Mouse (Mus musculus): ENCODE measurements around the gene Mlxipl. TPM values are rescaled to one million over a fixed set of nuclear protein-coding genes. Genes with fewer than 3 reads are reported as not detected.
"Not testable (repeated sequence)": the region's sequence is repeated elsewhere in the genome, so short reads cannot be mapped to it uniquely, and the experiment has no call there.

The Mlxipl gene
- total and polyA plus RNA-seq, 2 experiments from 2014 or later = 0.58 to 0.86 TPM

DNA sequence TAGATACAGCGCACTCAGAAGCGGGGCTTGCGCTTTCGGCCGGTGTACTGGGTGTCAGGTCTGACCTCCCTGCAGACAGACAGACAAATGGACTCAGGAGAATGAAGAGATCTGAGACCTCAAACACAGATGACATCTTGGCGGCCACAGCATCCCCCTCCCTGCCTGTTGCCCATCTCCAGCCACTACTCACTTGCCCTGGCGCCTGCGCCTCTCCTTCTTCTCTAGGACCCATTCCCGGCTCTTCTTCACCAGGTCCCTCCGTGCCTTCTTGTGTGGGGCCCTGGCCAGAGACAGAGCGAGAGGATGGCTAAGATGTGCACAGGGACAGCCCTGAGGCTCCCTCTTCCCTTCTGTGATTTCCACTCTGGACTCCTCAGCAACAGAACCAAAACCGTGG is 36.3 kb upstream of the Mlxipl start:
- no peak for TF ChIP-seq CTCF (IDR thresholded peaks at IDR 0.05; ENCODE audit: low read depth)
- 91% methylated on average over 12 of the region's 12 CpGs for WGBS

GRCm38 (mm10) chr5:135063629-135064381 is 25.9 kb upstream of the Mlxipl start, which contains the start of gene Dnajc30:
Dnajc30 (plus strand) TSS chr5:135064202.
- TF ChIP-seq CTCF (IDR thresholded peaks at IDR 0.05; ENCODE audit: low read depth) = no peak
- ATAC-seq (peak; percentile 98), DNase-seq (ENCODE audit: low spot score) (peak; percentile 99)
- Histone ChIP-seq H3K36me3 (ENCODE audit: insufficient read depth, low read length) (peaks cover 16% of the 10 kb centered on the region; the same call in 1 of the 2 replicates), H3K4me2 (ENCODE audit: low read depth, low read length) (peak within 1 kb of the TSS; percentile 83), H3K9me3 (ENCODE audit: low read length) (no peaks in the 10 kb centered on the region), H3K4me3 (ENCODE audit: low read length) (peak within 1 kb of the TSS; percentile 91), H3K27me3 (ENCODE audit: insufficient read depth, low read length) (no peaks in the 10 kb centered on the region), H3K4me1 (ENCODE audit: insufficient read depth, low read length) (peaks cover 11% of the 10 kb centered on the region; the same call in 1 of the 2 replicates), H3K9ac (replicated peaks; ENCODE audit: low read length) (peak within 1 kb of the TSS; percentile 86), H3K27ac (peak within 1 kb of the TSS; percentile 84)
- under 1% methylated on average over 51 of the region's 52 CpGs for WGBS

More for the DNA sequence above, 36.3 kb upstream of the Mlxipl start:
- H3K4me1 ChIP-seq (ENCODE audit: insufficient read depth, low read length) = no peaks in the 10 kb centered on the region
- peaks cover 40% of the 10 kb centered on the region for H3K36me3 ChIP-seq (ENCODE audit: insufficient read depth, low read length)
- no peaks in the 10 kb centered on the region for H3K27me3 ChIP-seq (ENCODE audit: insufficient read depth, low read length)
- ATAC-seq (no peak), DNase-seq (ENCODE audit: low spot score) (no peak)
- no peak overlapping the region for H3K27ac ChIP-seq
- H3K9ac ChIP-seq (replicated peaks; ENCODE audit: low read length) = no peak overlapping the region
- H3K4me3 ChIP-seq (ENCODE audit: low read length) = no peak overlapping the region
- H3K4me2 ChIP-seq (ENCODE audit: low read depth, low read length) = no peak overlapping the region
- no peaks in the 10 kb centered on the region for H3K9me3 ChIP-seq (ENCODE audit: low read length)

DNA sequence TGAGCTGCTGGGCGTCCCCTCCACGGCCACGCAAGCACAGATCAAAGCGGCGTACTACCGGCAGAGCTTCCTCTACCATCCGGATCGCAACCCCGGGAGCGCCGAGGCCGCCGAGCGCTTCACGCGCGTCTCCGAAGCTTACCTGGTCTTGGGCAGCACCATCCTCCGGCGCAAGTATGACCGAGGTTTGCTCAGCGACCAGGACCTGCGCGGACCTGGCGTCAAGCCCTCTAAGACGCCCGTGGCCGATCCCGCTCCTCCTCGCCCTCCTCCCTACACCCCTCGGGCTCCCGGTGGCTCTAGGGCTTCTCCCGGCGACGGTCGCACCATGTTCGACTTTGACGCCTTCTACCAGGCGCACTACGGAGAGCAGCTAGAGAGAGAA is 25.3 kb upstream of the Mlxipl start:
- Histone ChIP-seq H3K4me3 (ENCODE audit: low read length) (peak overlapping the region; percentile 91), H3K36me3 (ENCODE audit: insufficient read depth, low read length) (peaks cover 13% of the 10 kb centered on the region; the same call in 1 of the 2 replicates), H3K4me1 (ENCODE audit: insufficient read depth, low read length) (peaks cover 11% of the 10 kb centered on the region; the same call in 1 of the 2 replicates), H3K9ac (replicated peaks; ENCODE audit: low read length) (peak overlapping the region; percentile 86), H3K27ac (peak overlapping the region; percentile 84), H3K27me3 (ENCODE audit: insufficient read depth, low read length) (no peaks in the 10 kb centered on the region), H3K4me2 (ENCODE audit: low read depth, low read length) (peak overlapping the region; percentile 83), H3K9me3 (ENCODE audit: low read length) (no peaks in the 10 kb centered on the region)
- DNase-seq (ENCODE audit: low spot score) = no peak
- under 1% methylated on average over 40 of the region's 40 CpGs for WGBS
- peak; percentile 68 for ATAC-seq
- TF ChIP-seq CTCF (IDR thresholded peaks at IDR 0.05; ENCODE audit: low read depth) = no peak

- Histone ChIP-seq H3K27ac (peak within 1 kb of the TSS; percentile 84), H3K9ac (replicated peaks; ENCODE audit: low read length) (peak within 1 kb of the TSS; percentile 86), H3K4me2 (ENCODE audit: low read depth, low read length) (peak within 1 kb of the TSS; percentile 83), H3K4me1 (ENCODE audit: insufficient read depth, low read length) (peaks cover 11% of the 10 kb centered on the region; the same call in 1 of the 2 replicates), H3K4me3 (ENCODE audit: low read length) (peak within 1 kb of the TSS; percentile 91)
- not testable (repeated sequence) for H3K9me3 ChIP-seq (ENCODE audit: low read length); ATAC-seq; H3K27me3 ChIP-seq (ENCODE audit: insufficient read depth, low read length); H3K36me3 ChIP-seq (ENCODE audit: insufficient read depth, low read length); DNase-seq (ENCODE audit: low spot score)
- 79% methylated on average over 9 of the region's 9 CpGs for WGBS
Measured at GRCm38 (mm10) chr5:135064909-135065446, 24.7 kb upstream of the Mlxipl start, which contains the start of gene Bud23. Bud23 (minus strand) TSS chr5:135064959.

GRCm38 (mm10) chr5:135066008-135066407 is 23.7 kb upstream of the Mlxipl start:
- Histone ChIP-seq H3K36me3 (ENCODE audit: insufficient read depth, low read length) (no peaks in the 10 kb centered on the region; the same call in 1 of the 2 replicates), H3K9me3 (ENCODE audit: low read length) (no peaks in the 10 kb centered on the region), H3K27ac (no peak overlapping the region), H3K4me2 (ENCODE audit: low read depth, low read length) (no peak overlapping the region), H3K4me3 (ENCODE audit: low read length) (no peak overlapping the region), H3K9ac (replicated peaks; ENCODE audit: low read length) (no peak overlapping the region), H3K4me1 (ENCODE audit: insufficient read depth, low read length) (peaks cover 11% of the 10 kb centered on the region; the same call in 1 of the 2 replicates), H3K27me3 (ENCODE audit: insufficient read depth, low read length) (no peaks in the 10 kb centered on the region)
- DNase-seq (ENCODE audit: low spot score) (no peak), ATAC-seq (no peak)
- TF ChIP-seq CTCF (IDR thresholded peaks at IDR 0.05; ENCODE audit: low read depth) = no peak
- WGBS = 87% methylated on average over 3 of the region's 3 CpGs

- Histone ChIP-seq H3K9me3 (ENCODE audit: low read length) (no peaks in the 10 kb centered on the region), H3K4me1 (ENCODE audit: insufficient read depth, low read length) (0 out of 2 replicates have a peak, but pooled peaks cover 5% of the 10 kb centered on the region), H3K27ac (no peak overlapping the region), H3K4me3 (ENCODE audit: low read length) (no peak overlapping the region), H3K36me3 (ENCODE audit: insufficient read depth, low read length) (peaks cover 14% of the 10 kb centered on the region), H3K4me2 (ENCODE audit: low read depth, low read length) (no peak overlapping the region), H3K27me3 (ENCODE audit: insufficient read depth, low read length) (no peaks in the 10 kb centered on the region), H3K9ac (replicated peaks; ENCODE audit: low read length) (no peak overlapping the region)
- DNase-seq (ENCODE audit: low spot score) = no peak
- ATAC-seq = no peak
- TF ChIP-seq CTCF (IDR thresholded peaks at IDR 0.05; ENCODE audit: low read depth) = no peak
- 89% methylated on average over 3 of the region's 3 CpGs for WGBS
Measured at GRCm38 (mm10) chr5:135070448-135070847, 19.2 kb upstream of the Mlxipl start.
